Mouse (Mus musculus) ES-Bruce4 (cell line): Measurements from ENCODE around the gene Uts2b.

Experiments used
- EP300 ChIP-seq: IDR thresholded peaks from 2 replicates; pipeline ENCODE4 v1.6.1; 2011; ENCODE audit warnings: low read depth, low read length; ENCODE audit not compliant: insufficient read depth
- POLR2A ChIP-seq: IDR thresholded peaks from one replicate; pipeline ENCODE4 v1.8.1; 2011; ENCODE audit warnings: low read length; ENCODE audit not compliant: insufficient read depth

DNA sequence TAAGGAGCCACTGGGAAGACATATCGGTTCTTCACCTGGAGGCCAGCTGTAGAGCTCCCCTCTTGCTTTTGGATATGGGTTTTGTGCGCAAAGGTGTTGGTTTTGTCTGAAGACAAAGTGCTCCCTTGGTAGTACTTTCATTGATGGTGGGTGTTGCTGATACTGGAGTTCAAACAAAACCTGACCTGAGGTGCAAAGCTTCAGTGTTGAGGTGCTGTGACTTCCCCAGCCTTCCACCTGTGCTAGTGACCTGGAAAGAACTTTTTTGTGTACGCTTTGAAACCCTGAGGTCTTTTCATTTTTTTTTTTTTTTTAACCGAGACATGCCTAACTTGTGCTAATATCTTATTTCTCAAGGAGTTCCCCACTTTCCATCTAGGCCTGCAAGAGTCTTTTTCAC, 20.3 kb upstream of the Uts2b start:
- TF ChIP-seq POLR2A, result no peak
- TF ChIP-seq EP300, result no peak
